In the genomic region with DNA sequence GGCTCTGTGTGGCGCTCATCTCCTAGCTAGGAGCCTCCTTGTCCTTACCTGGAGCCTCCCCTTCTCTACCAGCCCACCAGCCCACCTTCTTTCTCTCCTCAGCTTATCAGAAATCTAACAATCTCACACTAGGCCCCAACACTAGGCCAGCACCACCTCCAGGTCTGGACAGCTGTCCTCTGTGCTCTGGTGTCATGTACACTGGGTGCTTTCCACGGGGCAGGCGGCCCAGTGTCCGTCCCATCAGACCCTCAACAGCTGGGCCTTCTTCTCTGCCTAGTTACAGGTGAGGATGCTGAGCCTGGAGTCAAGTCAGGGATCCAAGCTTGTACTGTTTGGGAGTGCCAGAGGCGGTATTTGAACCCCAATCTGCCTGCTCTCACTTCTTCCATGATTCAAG, we compare ENCODE assay signal across 23 mouse cellular contexts. TPM values are rescaled to one million over a fixed set of nuclear protein-coding genes. Genes with fewer than 3 reads are reported as not detected.
DNase-seq lines count a peak whose midpoint lies in the region; ATAC-seq and TF ChIP-seq lines count a peak whose summit lies in the region.
"Had no signal": no experiment of that assay in that cellular context is flagged by ENCODE, and none has a peak within 500 bp of the region (broad histone marks: within the 10 kb centered on the region; RNA-seq: fewer than 3 reads in every experiment).

No protein-coding gene starts in this region.

- peak; percentile 17 for DNase-seq in gastrocnemius, adult 18-20 months (ENCODE audit: low spot score)
- no peak for DNase-seq in gastrocnemius, postnatal 4 days (ENCODE audit: low spot score in 2 of 2)
- DNase-seq in heart, adult 11 months: no peak
- DNase-seq in liver, adult 2 months (ENCODE audit: extremely low read depth, low read depth, low spot score): no peak
- no peak for DNase-seq in liver
- no peak for DNase-seq in layer of hippocampus, adult 18-20 months (ENCODE audit: low spot score in 2 of 2)
- no peak for DNase-seq in adrenal gland, postnatal 36 days
- DNase-seq: adrenal gland, postnatal 10 days; cerebellum, adult 11 months; cerebellum, postnatal 10 days; kidney, adult 18-20 months; kidney, postnatal 14 days; lung, embryonic 14.5 days; right cerebral cortex, adult 18-20 months; thymus, postnatal 14 days had no signal

- peak overlapping the region; percentile 55 for H3K27ac ChIP-seq in heart, embryonic 15.5 days
- peak overlapping the region; percentile 77 for H3K27ac ChIP-seq in liver, adult 2 months (replicated peaks; ENCODE audit: insufficient read depth, low read depth, low read length)
- H3K27ac ChIP-seq: hindbrain, embryonic 15.5 days; midbrain, embryonic 12.5 days; neural tube, embryonic 12.5 days had no signal

- no peaks in the 10 kb centered on the region for H3K27me3 ChIP-seq in heart, embryonic 15.5 days
- H3K27me3 ChIP-seq in liver, adult 2 months (ENCODE audit: control insufficient read depth, insufficient read depth, low read length): no peaks in the 10 kb centered on the region
- H3K27me3 ChIP-seq: hindbrain, embryonic 15.5 days; neural tube, embryonic 12.5 days had no signal

- no peaks in the 10 kb centered on the region for H3K9me3 ChIP-seq in heart, embryonic 15.5 days (replicated peaks)
- H3K9me3 ChIP-seq: hindbrain, embryonic 15.5 days; neural tube, embryonic 12.5 days had no signal

- ATAC-seq in heart, embryonic 15.5 days (replicated peaks; ENCODE audit: insufficient number of reproducible peaks, insufficient read depth, low FRiP score, low read depth): no peak
- ATAC-seq: CD4-positive, CD25-positive, alpha-beta regulatory T cell, adult 4 months; forebrain, embryonic 16.5 days; liver, embryonic 12.5 days; Patski had no signal

- peaks cover 86% of the 10 kb centered on the region for H3K4me1 ChIP-seq in heart, embryonic 15.5 days (replicated peaks)
- H3K4me1 ChIP-seq in liver, adult 2 months (ENCODE audit: control insufficient read depth, insufficient read depth, low read length): peaks cover 60% of the 10 kb centered on the region

- no peak overlapping the region for H3K9ac ChIP-seq in heart, embryonic 15.5 days
- H3K9ac ChIP-seq in liver, adult 2 months (ENCODE audit: low read depth, low read length): peak overlapping the region; percentile 12; the same call in 1 of the 2 replicates
- H3K9ac ChIP-seq: hindbrain, embryonic 15.5 days; liver, embryonic 12.5 days; lung, embryonic 14.5 days; midbrain, embryonic 12.5 days; neural tube, embryonic 12.5 days had no signal

- H3K36me3 ChIP-seq in heart, embryonic 15.5 days: peaks cover 5% of the 10 kb centered on the region; the same call in 1 of the 2 replicates
- H3K36me3 ChIP-seq in liver, adult 2 months (ENCODE audit: control insufficient read depth, insufficient read depth, low read length): no peaks in the 10 kb centered on the region
- H3K36me3 ChIP-seq: hindbrain, embryonic 15.5 days; midbrain, embryonic 12.5 days; neural tube, embryonic 12.5 days had no signal

- H3K4me2 ChIP-seq in heart, embryonic 15.5 days: no peak overlapping the region
- H3K4me2 ChIP-seq: hindbrain, embryonic 15.5 days; liver, embryonic 12.5 days; midbrain, embryonic 12.5 days; neural tube, embryonic 12.5 days had no signal

- H3K4me3 ChIP-seq in heart, embryonic 15.5 days: no peak overlapping the region
- H3K4me3 ChIP-seq in liver, adult 2 months (ENCODE audit: insufficient read depth, low read depth, low read length): no peak overlapping the region
- H3K4me3 ChIP-seq: hindbrain, embryonic 15.5 days; liver, embryonic 12.5 days; midbrain, embryonic 12.5 days; neural tube, embryonic 12.5 days had no signal

- no peak for TF ChIP-seq CTCF in liver, adult 2 months (IDR thresholded peaks at IDR 0.05; ENCODE audit: low read depth, low read length)

- 88% methylated on average over 5 of the region's 5 CpGs for WGBS in heart, embryonic 15.5 days
- 82% methylated on average over 5 of the region's 5 CpGs for WGBS in liver, adult 2 months

- no peak for TF ChIP-seq POLR2A in liver, adult 2 months (IDR thresholded peaks at IDR 0.05; ENCODE audit: extremely low read depth, insufficient read depth, low read length)

- H3K79me2 ChIP-seq in liver, adult 2 months (ENCODE audit: control insufficient read depth, insufficient read depth, low read length): peaks cover 31% of the 10 kb centered on the region; the same call in 1 of the 2 replicates

RNA-seq across cellular contexts. Expression of a gene that starts 5.0 kb away (rescaled TPM):
- total RNA-seq in gastrocnemius, adult 18-20 months (2021): 10 to 100 TPM; 32.8 to 42.6 TPM
- total RNA-seq in gastrocnemius, postnatal 4 days (2021): 100 to 1,000 TPM; 124 to 134 TPM
- polyA plus RNA-seq in heart, embryonic 15.5 days (2015; fragmentation: Nextera tagmentation; extraction: Ambion mirVana): 5.3 and 7.2 TPM in 2 replicates
- total RNA-seq in liver, adult 2 months (2014; rRNA removed): 4.2 and 7.0 TPM in 2 replicates
- polyA plus RNA-seq in liver, adult 2 months (2012; rRNA removed): 10.0 and 13.9 TPM in 2 replicates
- total RNA-seq in layer of hippocampus, adult 18-20 months (2021): 10 to 100 TPM; 33.4 to 35.4 TPM
- 10 to 100 TPM; 46.5 to 65.9 TPM for total RNA-seq in adrenal gland, postnatal 36 days (2021)
